Mouse (Mus musculus) layer of hippocampus, postnatal 10 days (tissue): Measurements from ENCODE around the gene Nab1. TPM values are rescaled to one million over a fixed set of nuclear protein-coding genes. Genes with fewer than 3 reads are reported as not detected.
"Not testable (repeated sequence)": the region's sequence is repeated elsewhere in the genome, so short reads cannot be mapped to it uniquely, and the experiment has no call there.

Experiments
- DNase-seq, 2 experiments: peaks; one replicate each; pipeline ENCODE4 v3.0.0; 2021; ENCODE audit warnings: low spot score in 2 of 2
- long read RNA-seq: library from polyadenylated mRNA; stranded (forward); transcript quantifications from one replicate; pipeline ENCODE4 v2.0.0, GENCODE M21; 2023
- total RNA-seq, 2 experiments: library from RNA; stranded (reverse); gene quantifications; 2 replicates each; pipeline ENCODE4 v1.2.3; 2021

Gene Nab1
- total RNA-seq, result 10 to 100 TPM; 31.2 to 32.2 TPM
- long read RNA-seq, transcript Nab1-201 (8 exons, 3,874 nt), result major isoform, 13 of 22 reads
- long read RNA-seq, partial matches to known transcripts, result 3 of 22 reads
- long read RNA-seq, other reads (novel, unspliced or antisense), result 6 of 22 reads

- DNase-seq, result peak; percentile 62 to 74
These were observed at the start of gene Nab1 for GRCm38 (mm10) chr1:52500314-52500981. TSS of gene Nab1 (minus strand) at chr1:52500679.

GRCm38 (mm10) chr1:52547451-52547850 is 47.0 kb upstream of the Nab1 start:
- DNase-seq, result no peak

- DNase-seq, result no peak
These were observed 46.3 kb upstream of the Nab1 start for GRCm38 (mm10) chr1:52546796-52547195.

DNA sequence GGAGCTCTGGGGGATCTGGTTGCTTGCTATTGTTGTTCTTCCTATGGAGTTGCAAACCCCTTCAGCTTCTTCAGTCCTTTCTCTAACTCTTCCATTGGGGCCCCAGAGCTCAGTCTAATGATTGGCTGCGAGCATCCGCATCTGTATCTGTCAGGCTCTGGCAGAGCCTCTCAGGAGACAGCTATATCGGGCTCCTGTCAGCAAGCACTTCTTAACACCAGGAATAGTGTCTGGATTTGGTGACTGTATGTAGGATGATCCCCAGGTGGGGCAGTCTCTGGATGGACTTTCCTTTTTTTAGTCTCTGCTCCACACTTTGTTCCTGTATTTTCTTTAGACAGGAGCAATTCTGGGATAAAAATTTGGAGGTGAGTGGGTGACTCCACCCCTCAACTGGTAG is 39.6 kb upstream of the Nab1 start:
- not testable (repeated sequence) for DNase-seq

DNA sequence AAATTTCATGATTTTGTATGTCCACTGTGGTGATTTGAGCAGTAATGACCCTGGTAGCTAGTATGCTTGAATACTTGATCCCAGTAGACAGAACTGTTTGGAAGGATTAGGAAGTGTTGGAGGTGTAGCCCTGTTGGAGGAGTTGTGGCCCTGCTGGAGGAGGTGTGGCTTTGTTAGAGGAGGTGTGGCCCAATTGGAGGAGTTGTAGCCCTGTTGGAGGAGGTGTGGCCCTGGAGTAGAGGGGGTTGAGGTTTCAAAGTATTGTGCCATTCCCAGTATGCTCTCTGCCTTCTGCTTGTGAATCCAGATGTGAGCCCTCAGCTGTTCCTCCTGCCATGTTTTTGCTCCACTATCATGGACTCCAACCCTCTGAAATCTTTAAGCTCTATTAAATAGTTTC is 29.5 kb upstream of the Nab1 start:
- DNase-seq, result no peak

- no peak for DNase-seq
These were observed 27.2 kb upstream of the Nab1 start for GRCm38 (mm10) chr1:52527656-52528055.

DNA sequence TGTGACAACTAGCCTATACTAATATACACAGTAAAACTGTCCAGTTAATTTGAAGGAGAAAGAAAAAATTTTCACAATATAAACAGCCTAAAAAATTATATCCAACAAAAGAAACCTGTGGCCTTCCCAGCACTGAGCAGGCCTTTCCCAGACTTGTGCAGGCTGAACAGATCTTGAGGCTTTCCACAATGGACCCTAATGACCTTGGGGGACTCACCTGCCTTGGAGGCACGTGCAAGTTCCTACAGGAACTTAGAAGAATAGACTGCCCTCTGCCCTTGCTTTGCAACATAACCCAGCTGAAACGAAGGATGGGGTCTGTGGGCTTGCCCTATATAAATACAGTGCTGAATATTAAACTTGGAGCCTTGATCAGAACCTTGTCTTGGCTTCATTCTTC is 26.8 kb upstream of the Nab1 start:
- no peak for DNase-seq

- no peak for DNase-seq
These were observed 24.2 kb upstream of the Nab1 start for GRCm38 (mm10) chr1:52524663-52525062.

GRCm38 (mm10) chr1:52524150-52524549 is 23.7 kb upstream of the Nab1 start:
- peak; percentile 37 to 64 for DNase-seq

DNA sequence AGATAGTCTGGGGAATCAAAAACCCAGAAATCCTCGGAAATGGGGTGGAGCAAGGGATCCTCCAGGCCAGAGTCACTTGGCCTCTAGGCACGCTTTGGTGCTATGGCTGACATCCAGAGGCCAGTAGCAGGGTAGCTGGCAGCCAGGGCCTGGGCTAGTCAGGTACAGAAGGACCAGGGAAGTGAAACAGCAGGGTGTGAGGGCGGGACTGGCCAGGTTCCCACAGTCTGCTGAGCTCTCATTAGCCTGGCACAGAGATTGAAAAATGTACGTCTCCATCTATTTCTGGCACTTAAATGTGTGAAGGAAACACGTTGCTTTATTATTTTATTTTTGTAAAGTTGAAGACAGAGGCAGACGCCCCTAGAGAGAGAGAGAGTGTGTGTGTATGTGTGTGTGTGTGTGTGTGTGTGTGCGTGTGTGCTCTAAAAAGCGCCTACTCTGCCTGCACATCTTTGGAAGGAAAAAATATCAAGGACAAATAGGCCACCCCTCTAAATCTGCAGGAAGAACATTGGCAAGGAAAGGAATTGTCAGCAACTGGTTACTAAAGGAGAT is 21.0 kb upstream of the Nab1 start:
- peak; percentile 54 to 63 for DNase-seq

DNA sequence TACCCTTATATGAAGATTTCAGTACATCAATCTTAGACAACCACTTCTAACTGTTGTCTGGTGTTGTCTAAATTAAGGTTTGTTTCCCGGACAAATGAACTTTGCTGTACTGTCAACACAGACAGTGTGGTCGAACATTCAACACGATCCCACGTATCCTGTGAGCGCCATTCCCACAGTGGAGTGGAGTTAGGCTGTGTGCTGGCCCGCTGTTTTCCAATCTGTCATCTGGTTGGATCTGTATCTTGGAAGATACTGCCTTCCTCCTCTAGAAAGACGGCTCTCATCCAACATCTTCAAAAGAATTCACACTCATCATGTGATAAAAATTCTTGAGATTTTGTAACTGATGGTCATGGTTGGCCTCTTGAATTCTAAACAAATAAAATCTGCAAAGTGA is 19.7 kb upstream of the Nab1 start:
- DNase-seq, result no peak

GRCm38 (mm10) chr1:52515249-52515648 is 14.8 kb upstream of the Nab1 start:
- no peak for DNase-seq

DNA sequence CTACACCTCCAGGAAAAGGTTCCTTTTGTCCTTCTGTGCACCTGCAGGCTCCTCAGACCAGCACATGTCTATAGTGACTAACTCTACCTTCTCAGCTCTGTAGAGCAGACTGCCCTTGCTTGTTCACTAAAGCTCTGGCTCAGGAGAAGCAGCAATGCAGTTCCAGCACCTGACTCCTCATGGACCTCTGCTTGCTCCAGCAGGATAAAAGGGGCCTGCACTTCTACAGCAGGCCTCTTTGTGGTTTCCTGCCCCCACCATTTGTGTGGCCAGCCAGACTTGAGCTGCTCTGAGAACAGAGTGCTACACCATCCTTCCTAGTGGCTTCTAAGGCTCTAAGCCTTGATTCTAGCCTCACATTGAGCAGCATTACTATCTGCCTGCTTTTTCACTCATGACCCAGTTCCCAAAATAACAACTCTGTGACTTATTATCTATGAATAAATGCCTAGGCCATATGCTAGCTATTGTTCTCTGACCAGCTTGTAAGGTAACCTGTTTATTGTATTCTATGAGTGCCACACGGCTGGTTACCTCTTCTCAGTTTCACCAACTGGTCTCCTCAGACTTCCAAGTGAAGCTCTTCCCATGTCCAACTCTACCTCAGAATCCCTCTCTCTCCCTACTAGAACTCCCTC is 11.4 kb upstream of the Nab1 start:
- DNase-seq, result no peak

GRCm38 (mm10) chr1:52506211-52506610 is 5.7 kb upstream of the Nab1 start:
- DNase-seq, result no peak

DNA sequence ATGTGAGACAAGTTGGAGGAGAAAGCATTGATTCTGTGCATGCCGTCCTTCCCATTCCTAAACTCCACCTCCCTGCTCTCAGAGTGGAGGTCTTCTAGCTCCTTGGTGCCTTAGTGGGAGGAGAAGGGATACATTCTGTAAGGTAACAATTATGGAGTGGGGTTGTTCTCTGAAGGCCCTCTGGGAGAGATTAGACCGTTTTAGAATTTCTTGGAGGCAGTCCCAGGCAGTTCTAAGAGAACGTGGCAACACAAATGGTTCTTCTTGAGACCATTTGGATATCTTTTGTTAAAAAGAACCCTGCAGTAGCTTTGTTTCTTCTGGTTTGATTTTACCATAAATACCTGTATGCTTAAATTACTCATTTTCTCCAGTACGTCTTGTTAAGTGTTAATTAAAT is 1.8 kb upstream of the Nab1 start:
- no peak for DNase-seq

GRCm38 (mm10) chr1:52501688-52502133 is 1.2 kb upstream of the Nab1 start:
- no peak for DNase-seq

GRCm38 (mm10) chr1:52501090-52501489 is 611 bp upstream of the Nab1 start:
- DNase-seq, result no peak

DNA sequence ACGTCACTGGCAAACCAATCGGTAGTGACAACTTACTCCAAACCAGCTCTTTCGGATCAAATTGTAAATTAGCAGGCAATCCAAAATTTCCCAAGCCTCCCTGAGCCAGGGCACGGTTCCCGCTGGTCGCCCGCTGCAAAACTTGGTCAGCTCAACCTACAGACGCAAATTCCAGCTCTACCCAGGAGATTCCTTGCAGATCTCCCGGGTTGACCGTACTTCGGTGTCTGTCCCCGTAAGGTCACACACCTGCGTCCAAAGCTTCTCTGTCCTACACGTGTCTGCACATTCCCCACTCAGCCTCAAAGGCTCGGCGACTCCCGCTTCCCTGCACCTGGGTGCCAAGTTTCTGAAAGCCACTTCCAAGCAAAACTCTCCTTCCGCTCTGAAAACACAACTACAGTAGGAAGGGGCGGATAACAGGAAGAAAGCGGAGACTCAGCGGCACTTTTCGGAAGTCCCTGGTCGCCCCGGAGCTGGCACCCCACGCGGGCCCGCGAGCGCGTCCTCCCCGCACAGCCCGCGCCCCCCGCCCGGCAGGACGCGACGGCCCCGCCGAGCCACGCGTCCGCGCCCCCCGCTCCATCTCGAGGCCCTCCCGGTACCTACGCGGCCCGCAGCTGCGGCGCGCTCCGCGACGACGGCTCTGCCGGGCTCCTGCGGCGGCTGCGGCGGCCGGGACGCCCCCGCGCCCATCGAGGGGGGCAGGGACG is 722 bp downstream of the Nab1 start:
- peak; percentile 54 to 65 for DNase-seq

- no peak for DNase-seq
These were observed 1.6 kb downstream of the Nab1 start for GRCm38 (mm10) chr1:52498786-52499450.

- no peak for DNase-seq
These were observed 10.8 kb downstream of the Nab1 start for GRCm38 (mm10) chr1:52489538-52490181.

DNA sequence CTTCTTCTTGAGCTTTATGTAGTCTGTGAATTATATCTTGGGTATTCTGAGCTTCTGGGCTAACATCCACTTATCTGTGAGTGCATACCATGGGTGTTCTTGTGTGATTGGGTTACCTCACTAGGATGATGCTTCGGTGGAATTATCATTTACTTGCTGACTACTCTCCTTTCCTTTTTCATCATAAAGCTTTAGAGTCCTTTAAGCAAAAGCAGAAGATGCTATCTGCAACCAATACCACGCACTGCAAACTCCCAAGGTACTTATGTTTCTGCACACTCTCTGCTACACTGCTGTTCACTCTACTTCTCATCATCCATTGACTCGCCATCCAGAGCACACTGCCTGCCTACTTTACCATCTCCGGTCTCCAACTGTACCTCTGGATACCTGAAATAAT is 15.5 kb downstream of the Nab1 start:
- no peak for DNase-seq
